Mouse (Mus musculus): ENCODE measurements around the gene Hdac10. TPM values are rescaled to one million over a fixed set of nuclear protein-coding genes. Genes with fewer than 3 reads are reported as not detected.

Gene Hdac10
- polyA plus RNA-seq (2012; rRNA removed; ENCODE audit: low replicate concordance): 41.7 and 54.8 TPM in 2 replicates

GRCm38 (mm10) chr15:89128382-89129350 lies at the start of gene Hdac10:
TSS of gene Hdac10 (minus strand) at chr15:89128700.

GRCm38 (mm10) chr15:89149271-89150040 lies 21.0 kb upstream of the Hdac10 start, which contains the start of gene Mapk11:
TSS of gene Mapk11 (minus strand) at chr15:89149628.

GRCm38 (mm10) chr15:89140659-89141252 lies 12.3 kb upstream of the Hdac10 start, which contains the start of gene Mapk12:
TSS of gene Mapk12 (minus strand) at chr15:89140703.

GRCm38 (mm10) chr15:89122649-89123366 lies 5.7 kb downstream of the Hdac10 start, which contains the start of gene Tubgcp6:
TSS of gene Tubgcp6 (minus strand) at chr15:89123112.

GRCm38 (mm10) chr15:89088607-89089247 lies 39.8 kb downstream of the Hdac10 start, which contains the start of gene Selenoo:
TSS of gene Selenoo (plus strand) at chr15:89089084.

GRCm38 (mm10) chr15:89074613-89075477 lies 53.7 kb downstream of the Hdac10 start, which contains the start of gene Trabd:
TSS of gene Trabd (plus strand) at chr15:89075124.

Other genes starting within 250 kb of the Hdac10 start
- gene Ttll8, start 174.3 kb downstream of the Hdac10 start, polyA plus RNA-seq (2012; rRNA removed; ENCODE audit: low replicate concordance): not detected in 2 replicates
- gene Mlc1, start 149.7 kb downstream of the Hdac10 start, polyA plus RNA-seq (2012; rRNA removed; ENCODE audit: low replicate concordance): 0.17 TPM in 1 of 2 replicates, not detected in the other
- gene Mov10l1, start 145.8 kb downstream of the Hdac10 start, polyA plus RNA-seq (2012; rRNA removed; ENCODE audit: low replicate concordance): not detected in 2 replicates
- 0.33 TPM in 1 of 2 replicates, not detected in the other for gene Panx2, start 69.0 kb downstream of the Hdac10 start, polyA plus RNA-seq (2012; rRNA removed; ENCODE audit: low replicate concordance)
- gene Trabd, start 53.6 kb downstream of the Hdac10 start, polyA plus RNA-seq (2012; rRNA removed; ENCODE audit: low replicate concordance): 33.3 and 53.5 TPM in 2 replicates
- 40.9 and 49.5 TPM in 2 replicates for gene Selenoo, start 39.6 kb downstream of the Hdac10 start, polyA plus RNA-seq (2012; rRNA removed; ENCODE audit: low replicate concordance)
- 27.8 and 39.6 TPM in 2 replicates for gene Tubgcp6, start 5.6 kb downstream of the Hdac10 start, polyA plus RNA-seq (2012; rRNA removed; ENCODE audit: low replicate concordance)
- 18.6 and 31.5 TPM in 2 replicates for gene Mapk12, start 12.0 kb upstream of the Hdac10 start, polyA plus RNA-seq (2012; rRNA removed; ENCODE audit: low replicate concordance)
- gene Mapk11, start 20.9 kb upstream of the Hdac10 start, polyA plus RNA-seq (2012; rRNA removed; ENCODE audit: low replicate concordance): 11.1 and 14.2 TPM in 2 replicates
- gene Plxnb2, start 52.1 kb upstream of the Hdac10 start, polyA plus RNA-seq (2012; rRNA removed; ENCODE audit: low replicate concordance): 65.4 and 208 TPM in 2 replicates
- 12.7 and 21.1 TPM in 2 replicates for gene Dennd6b, start 67.8 kb upstream of the Hdac10 start, polyA plus RNA-seq (2012; rRNA removed; ENCODE audit: low replicate concordance)
- gene Ppp6r2, start 82.9 kb upstream of the Hdac10 start, polyA plus RNA-seq (2012; rRNA removed; ENCODE audit: low replicate concordance): 60.4 and 149 TPM in 2 replicates
- gene Sbf1, start 186.6 kb upstream of the Hdac10 start, polyA plus RNA-seq (2012; rRNA removed; ENCODE audit: low replicate concordance): 169 and 209 TPM in 2 replicates
- gene Adm2, start 194.0 kb upstream of the Hdac10 start, polyA plus RNA-seq (2012; rRNA removed; ENCODE audit: low replicate concordance): 0.18 TPM in 1 of 2 replicates, not detected in the other
- gene Miox, start 205.7 kb upstream of the Hdac10 start, polyA plus RNA-seq (2012; rRNA removed; ENCODE audit: low replicate concordance): not detected in 2 replicates
- 49.7 and 68.9 TPM in 2 replicates for gene Lmf2, start 227.0 kb upstream of the Hdac10 start, polyA plus RNA-seq (2012; rRNA removed; ENCODE audit: low replicate concordance)
- 111 and 131 TPM in 2 replicates for gene Ncaph2, start 227.0 kb upstream of the Hdac10 start, polyA plus RNA-seq (2012; rRNA removed; ENCODE audit: low replicate concordance)
- 31.0 and 49.1 TPM in 2 replicates for gene Sco2, start 245.1 kb upstream of the Hdac10 start, polyA plus RNA-seq (2012; rRNA removed; ENCODE audit: low replicate concordance)
- 2.2 and 2.5 TPM in 2 replicates for gene Tymp, start 248.3 kb upstream of the Hdac10 start, polyA plus RNA-seq (2012; rRNA removed; ENCODE audit: low replicate concordance)